Mouse (Mus musculus) fibroblast of lung, adult 2 months (primary cell): Measurements from ENCODE around the gene D11Wsu47e.

Experiments
- DNase-seq: peaks from one replicate; pipeline ENCODE4 v3.0.0-alpha.2; 2011; ENCODE audit warnings: low read depth

The D11Wsu47e gene

GRCm38 (mm10) chr11:113705966-113706652 is 21.9 kb downstream of the D11Wsu47e start:
- no peak for DNase-seq

- no peak for DNase-seq
Measured at GRCm38 (mm10) chr11:113708629-113709213, 24.5 kb downstream of the D11Wsu47e start.

GRCm38 (mm10) chr11:113709272-113709671 is 25.1 kb downstream of the D11Wsu47e start:
- no peak for DNase-seq

- no peak for DNase-seq
Measured at GRCm38 (mm10) chr11:113709731-113710256, 25.6 kb downstream of the D11Wsu47e start, which contains the start of gene Cpsf4l. Gene Cpsf4l, minus strand, starts transcription at chr11:113710017.

GRCm38 (mm10) chr11:113710257-113710777 is 26.1 kb downstream of the D11Wsu47e start:
- no peak for DNase-seq

GRCm38 (mm10) chr11:113711061-113711460 is 26.8 kb downstream of the D11Wsu47e start:
- DNase-seq: no peak

- no peak for DNase-seq
Measured at GRCm38 (mm10) chr11:113715078-113715674, 31.0 kb downstream of the D11Wsu47e start.

GRCm38 (mm10) chr11:113716132-113716531 is 31.9 kb downstream of the D11Wsu47e start:
- no peak for DNase-seq

- DNase-seq: no peak
Measured at GRCm38 (mm10) chr11:113717767-113718424, 33.7 kb downstream of the D11Wsu47e start.

GRCm38 (mm10) chr11:113722405-113723090 is 38.3 kb downstream of the D11Wsu47e start:
- no peak for DNase-seq

GRCm38 (mm10) chr11:113725235-113726048 is 41.2 kb downstream of the D11Wsu47e start:
- no peak for DNase-seq

- DNase-seq: no peak
Measured at GRCm38 (mm10) chr11:113726994-113727888, 43.0 kb downstream of the D11Wsu47e start.

- DNase-seq: no peak
Measured at GRCm38 (mm10) chr11:113727992-113728391, 43.8 kb downstream of the D11Wsu47e start.

GRCm38 (mm10) chr11:113729239-113729638 is 45.0 kb downstream of the D11Wsu47e start:
- DNase-seq: no peak

- peak; percentile 87 for DNase-seq
Measured at GRCm38 (mm10) chr11:113729917-113730316, 45.7 kb downstream of the D11Wsu47e start.

GRCm38 (mm10) chr11:113730879-113731278 is 46.7 kb downstream of the D11Wsu47e start:
- no peak for DNase-seq

- no peak for DNase-seq
Measured at GRCm38 (mm10) chr11:113731945-113732612, 47.9 kb downstream of the D11Wsu47e start.

- peak; percentile 82 for DNase-seq
Measured at GRCm38 (mm10) chr11:113733631-113734364, 49.6 kb downstream of the D11Wsu47e start.
